Mouse (Mus musculus): ENCODE results near the gene Dab1.

DNA sequence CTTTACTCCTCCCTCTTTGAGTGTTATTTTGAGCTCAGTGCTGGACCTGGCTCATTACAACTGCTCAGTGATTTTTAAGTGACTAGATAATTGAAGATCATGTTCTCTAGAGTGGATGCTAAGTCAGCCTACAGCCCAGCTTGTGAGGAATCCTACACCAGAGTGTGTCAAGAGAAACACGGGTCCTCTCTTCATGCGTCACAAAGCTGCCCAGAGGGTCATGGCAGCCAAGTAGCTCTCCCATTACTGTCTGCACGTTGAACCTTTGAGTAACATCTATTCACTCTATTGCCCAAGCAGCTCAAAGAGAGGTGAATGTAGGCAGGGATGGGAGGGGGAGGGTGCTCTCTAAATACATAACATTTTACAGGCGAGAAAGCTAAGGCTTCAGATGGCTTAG lies 277.6 kb downstream of the Dab1 start:
- TF ChIP-seq CTCF (IDR thresholded peaks at IDR 0.05; ENCODE audit: low read depth, low read length): no peak
- TF ChIP-seq POLR2A (IDR thresholded peaks at IDR 0.05; ENCODE audit: extremely low read depth, insufficient read depth, low read length): no peak
